Mouse (Mus musculus) adrenal gland, postnatal 0 days (tissue): Measurements from ENCODE around the gene Caly. TPM values are rescaled to one million over a fixed set of nuclear protein-coding genes. Genes with fewer than 3 reads are reported as not detected.

Experiments used
- polyA plus RNA-seq: library from polyadenylated mRNA; unstranded; fragments of >200 nt; fragmentation: Nextera tagmentation; extraction: Ambion mirVana; gene quantifications from 2 replicates; pipeline ENCODE4 v1.2.1, GENCODE M21; 2015

Gene Caly
- 21.4 and 28.3 TPM in 2 replicates for polyA plus RNA-seq

DNA sequence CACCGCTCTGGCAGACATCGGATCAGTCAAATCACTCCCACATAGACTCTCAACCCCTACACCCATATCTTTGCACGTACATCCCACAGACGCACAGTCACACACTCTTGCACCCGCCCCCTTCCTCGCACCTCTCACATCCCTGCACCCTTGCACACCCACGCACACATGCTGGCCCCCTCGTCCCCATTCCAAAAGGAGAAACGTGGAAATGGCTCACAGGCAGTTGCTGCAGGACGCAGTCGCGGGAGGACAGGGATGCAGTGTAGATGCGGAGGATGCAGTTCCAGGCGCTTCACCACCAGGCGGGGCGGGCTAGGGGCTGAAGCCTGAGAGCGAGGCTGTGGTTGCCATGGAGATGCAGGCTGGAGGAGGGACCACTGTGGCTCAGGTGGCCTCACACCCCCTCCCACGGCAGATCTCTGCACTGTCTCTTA, at the start of gene Caly:
Caly (minus strand) TSS at position 307 of the 437 bp plus-strand sequence.

GRCm38 (mm10) chr7:140116329-140117054, 34.1 kb upstream of the Caly start, which contains the start of gene Echs1:
TSS of gene Echs1 (minus strand) at chr7:140116476.

DNA sequence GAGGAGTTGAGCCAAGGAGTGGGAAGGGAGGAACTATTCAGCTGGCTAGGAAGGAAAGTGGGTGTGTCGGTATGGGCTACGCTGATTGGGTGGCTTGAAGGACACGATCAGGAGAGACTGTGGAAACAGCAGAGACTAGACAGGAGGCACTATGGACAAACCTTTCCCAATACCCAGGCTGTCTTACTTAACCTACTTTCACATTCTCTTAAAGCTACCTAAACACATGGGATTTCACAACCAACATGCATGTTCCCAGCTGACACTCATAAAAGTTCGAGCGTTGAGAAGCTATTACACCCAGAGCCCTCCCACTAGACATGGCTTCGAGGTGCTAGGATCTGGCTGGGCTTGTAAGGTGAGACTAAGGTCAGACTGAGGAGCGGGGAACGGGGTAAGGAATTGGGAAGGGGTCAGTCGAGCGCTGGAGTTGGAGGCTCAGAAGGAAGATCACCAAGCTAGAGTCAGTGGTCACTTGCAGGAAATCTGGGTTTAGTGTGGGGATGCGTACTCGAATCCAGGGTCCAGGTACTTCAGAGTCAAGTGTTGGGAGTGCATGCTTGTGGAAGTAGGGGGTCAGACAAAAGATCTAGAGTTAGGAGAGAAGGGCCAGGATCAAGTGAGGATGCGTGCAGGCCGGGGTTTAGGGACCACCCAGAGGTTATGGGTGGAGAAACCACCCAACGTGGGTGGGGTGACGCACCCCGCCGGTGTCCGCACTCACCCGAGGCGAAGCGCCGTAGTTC, 33.4 kb upstream of the Caly start, which contains the start of gene Paox:
Paox (plus strand) TSS at position 217 of the 746 bp plus-strand sequence.

GRCm38 (mm10) chr7:140101993-140102860, 19.9 kb upstream of the Caly start, which contains the start of gene Fuom:
TSS of gene Fuom (minus strand) at chr7:140102441.

DNA sequence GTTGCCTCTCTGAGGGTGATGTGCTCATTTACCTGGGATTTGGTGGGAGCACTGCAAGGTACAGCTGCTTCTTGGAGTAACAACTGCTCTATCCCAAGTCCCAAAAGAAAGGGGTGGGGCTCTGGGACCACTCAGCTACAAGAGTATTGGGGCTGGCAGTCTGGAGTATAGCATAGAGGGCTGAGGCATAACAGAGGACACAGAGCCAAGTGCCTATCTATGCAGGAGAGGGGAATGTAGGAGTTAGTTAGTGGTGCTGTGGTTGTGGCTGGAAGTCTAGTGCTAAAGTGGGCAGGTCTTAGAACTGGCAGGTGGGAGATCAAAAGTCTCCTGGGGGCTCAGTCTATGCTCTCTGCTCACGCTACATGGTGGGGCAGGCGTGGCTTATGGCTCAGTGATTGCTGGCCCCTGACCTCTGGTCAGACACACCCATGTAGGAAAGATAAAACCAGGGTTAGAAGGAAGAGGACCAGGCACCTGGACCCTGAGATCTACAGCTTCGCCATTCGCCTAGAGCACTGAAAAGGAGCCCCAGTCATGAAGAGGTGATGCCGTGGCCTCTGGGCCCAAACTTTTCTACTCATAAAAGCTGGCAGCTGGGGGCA, 10.7 kb upstream of the Caly start, which contains the start of gene Prap1:
Prap1 (plus strand) TSS at position 472 of the 605 bp plus-strand sequence.

DNA sequence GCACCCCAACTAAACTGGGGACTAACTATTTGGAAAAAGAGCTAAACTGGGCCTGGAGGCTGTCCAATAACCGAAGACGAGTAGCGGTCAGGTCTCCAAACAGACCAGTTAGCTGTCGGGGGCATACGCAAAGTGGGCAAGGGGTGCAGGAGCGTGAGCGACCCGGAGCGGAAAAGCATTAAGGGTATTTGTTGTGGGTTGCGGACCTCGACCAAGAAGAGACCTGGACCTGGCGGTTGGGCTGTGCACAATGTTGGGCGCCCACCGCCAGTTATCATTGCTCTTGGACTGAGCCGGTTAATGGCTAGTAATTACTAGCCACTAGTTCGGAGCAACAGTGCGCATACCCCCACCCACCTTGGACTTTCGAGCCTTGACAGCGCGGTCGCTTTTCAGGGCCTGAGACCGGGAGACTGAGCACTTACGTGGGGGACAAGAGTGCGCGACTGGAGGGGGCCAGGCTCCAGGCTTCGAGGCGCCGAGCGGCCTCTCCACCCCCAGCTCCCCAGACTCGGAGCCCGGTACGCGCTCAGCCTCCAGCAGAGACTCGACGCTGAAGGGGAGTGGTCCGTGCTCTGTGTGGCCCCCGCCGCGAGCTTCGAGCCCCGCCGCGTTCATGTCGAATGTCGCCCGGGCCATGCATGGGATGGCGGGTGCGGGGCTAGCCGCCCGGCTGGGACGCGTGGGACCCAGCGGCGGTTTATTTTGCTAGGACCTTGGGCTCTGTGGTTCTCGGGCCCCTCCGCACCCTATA, 33.8 kb downstream of the Caly start, which contains the start of gene Msx3:
Msx3 (minus strand) TSS at position 729 of the 754 bp plus-strand sequence.

DNA sequence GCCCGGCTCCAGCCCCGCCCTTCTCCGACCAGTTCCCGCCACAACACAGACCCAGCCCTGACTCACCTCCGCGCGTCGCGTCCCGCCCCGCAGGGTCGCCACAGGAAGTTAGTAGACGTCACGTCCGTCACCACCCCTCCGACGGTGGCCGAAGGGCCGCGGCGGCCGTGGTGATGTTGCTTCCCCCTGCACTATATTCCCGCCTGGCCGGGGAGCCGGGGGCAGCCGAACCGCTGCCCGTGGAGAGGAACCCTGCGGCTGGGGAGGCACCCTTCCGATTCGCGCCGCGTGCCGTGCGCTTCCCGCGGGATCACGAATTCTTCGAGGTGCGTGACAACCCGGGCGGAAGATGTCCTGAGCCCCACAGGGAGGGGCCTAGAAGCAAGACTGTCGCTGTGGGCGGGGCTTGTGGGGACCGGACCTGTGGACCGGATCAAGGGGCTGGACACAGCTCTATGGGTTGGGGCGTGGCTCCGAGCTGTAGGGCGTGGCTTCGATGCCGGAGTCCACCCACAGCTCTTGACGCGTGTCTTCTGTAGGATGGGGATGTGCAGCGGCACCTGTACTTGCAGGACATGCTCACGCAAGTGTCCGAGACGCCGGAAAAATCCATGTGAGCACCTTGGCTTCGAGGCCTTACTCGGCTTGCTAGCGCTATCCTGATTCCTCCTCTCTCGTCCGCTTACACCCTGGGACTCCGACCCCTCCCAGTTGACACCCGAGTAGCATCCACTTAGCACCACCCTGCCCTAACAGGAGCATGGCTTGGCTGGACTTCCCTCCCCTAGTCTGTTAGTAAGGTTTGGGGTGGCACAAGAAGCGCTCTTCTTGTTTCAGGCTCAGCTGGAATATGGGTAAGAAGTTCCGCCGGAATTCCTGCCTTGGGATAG, 45.8 kb downstream of the Caly start, which contains the start of the genes Zfp511 and Tubgcp2:
Zfp511 (plus strand) TSS at position 111 of the 890 bp plus-strand sequence.
Tubgcp2 (minus strand) TSS at position 389 of the 890 bp plus-strand sequence.

Other genes with a start within 250 kb of the Caly start
- gene Adgra1, start 248.4 kb downstream of the Caly start, polyA plus RNA-seq = 6.6 and 9.9 TPM in 2 replicates
- gene Kndc1, start 187.9 kb downstream of the Caly start, polyA plus RNA-seq = 0.17 and 0.32 TPM in 2 replicates
- gene Utf1, start 138.8 kb downstream of the Caly start, polyA plus RNA-seq = 0.11 TPM in 1 of 2 replicates, not detected in the other
- gene 6430531B16Rik, start 103.8 kb downstream of the Caly start, polyA plus RNA-seq = 0.85 and 1.9 TPM in 2 replicates
- gene Adam8, start 90.0 kb downstream of the Caly start, polyA plus RNA-seq = 2.3 and 3.0 TPM in 2 replicates
- 32.4 and 34.1 TPM in 2 replicates for gene Zfp511, start 46.2 kb downstream of the Caly start, polyA plus RNA-seq
- 26.8 and 34.5 TPM in 2 replicates for gene Tubgcp2, start 45.9 kb downstream of the Caly start, polyA plus RNA-seq
- gene Msx3, start 33.5 kb downstream of the Caly start, polyA plus RNA-seq = not detected in 2 replicates
- 0.77 and 13.5 TPM in 2 replicates for gene Prap1, start 10.8 kb upstream of the Caly start, polyA plus RNA-seq
- 128 and 178 TPM in 2 replicates for gene Fuom, start 19.9 kb upstream of the Caly start, polyA plus RNA-seq
- 16.9 and 26.2 TPM in 2 replicates for gene Paox, start 33.3 kb upstream of the Caly start, polyA plus RNA-seq
- 290 and 453 TPM in 2 replicates for gene Echs1, start 33.9 kb upstream of the Caly start, polyA plus RNA-seq
- gene Mtg1, start 55.0 kb upstream of the Caly start, polyA plus RNA-seq = 32.9 and 51.0 TPM in 2 replicates
- 1.9 and 4.3 TPM in 2 replicates for gene Sprn, start 72.3 kb upstream of the Caly start, polyA plus RNA-seq
- not detected in 2 replicates for gene Olfr522, start 82.2 kb upstream of the Caly start, polyA plus RNA-seq
- gene Olfr523, start 90.7 kb upstream of the Caly start, polyA plus RNA-seq = not detected in 2 replicates
- gene Olfr524, start 123.4 kb upstream of the Caly start, polyA plus RNA-seq = not detected in 2 replicates
- 0.07 TPM in 1 of 2 replicates, not detected in the other for gene Cd163l1, start 135.7 kb upstream of the Caly start, polyA plus RNA-seq
- gene 5830411N06Rik, start 164.7 kb upstream of the Caly start, polyA plus RNA-seq = not detected in 2 replicates
- gene Olfr525, start 238.3 kb upstream of the Caly start, polyA plus RNA-seq = not detected in 2 replicates